Mouse (Mus musculus) spleen, adult 2 months (tissue): ENCODE measurements around the gene Vps50. TPM values are rescaled to one million over a fixed set of nuclear protein-coding genes. Genes with fewer than 3 reads are reported as not detected.
"Not testable (repeated sequence)": the region's sequence is repeated elsewhere in the genome, so short reads cannot be mapped to it uniquely, and the experiment has no call there.

Source experiments
- DNase-seq, 2 experiments: peaks; one replicate each; pipeline versions ENCODE4 v3.0.0 to v3.0.0-alpha.2; 2012 to 2021; ENCODE audit warnings: low spot score in 2 of 2, low read depth in 1 of 2
- H3K27ac ChIP-seq: fragments of 200-500 bp; 2 replicates; pipeline ENCODE4 v1.5.1; 2012; ENCODE audit warnings: low read length, inconsistent platforms; ENCODE audit not compliant: insufficient read depth
- H3K27me3 ChIP-seq: fragments of 200-500 bp; 2 replicates; pipeline ENCODE4 v1.6.1; 2012; ENCODE audit warnings: mild to moderate bottlenecking, moderate library complexity, low read length, inconsistent platforms; ENCODE audit not compliant: control insufficient read depth, insufficient read depth
- H3K36me3 ChIP-seq: fragments of 200-500 bp; 2 replicates; pipeline ENCODE4 v1.6.1; 2012; ENCODE audit warnings: mild to moderate bottlenecking, low read length, inconsistent platforms; ENCODE audit not compliant: control insufficient read depth, insufficient read depth
- H3K4me1 ChIP-seq: fragments of 200-500 bp; 2 replicates; pipeline ENCODE4 v1.6.1; 2011; ENCODE audit warnings: inconsistent platforms; ENCODE audit not compliant: control insufficient read depth, insufficient read depth, insufficient read length
- H3K4me3 ChIP-seq: fragments of 200-500 bp; 2 replicates; pipeline ENCODE4 v1.5.1; 2011; ENCODE audit warnings: mild to moderate bottlenecking, inconsistent platforms; ENCODE audit not compliant: insufficient read depth, insufficient read length; ENCODE audit errors: extremely low read depth
- CTCF ChIP-seq: fragments of 200-500 bp; IDR thresholded peaks from 2 replicates; pipeline ENCODE4 v1.5.1; 2011; ENCODE audit warnings: mild to moderate bottlenecking, inconsistent platforms; ENCODE audit not compliant: insufficient read depth, insufficient read length, insufficient replicate concordance; ENCODE audit errors: extremely low read depth
- POLR2A ChIP-seq: fragments of 200-500 bp; IDR thresholded peaks from 2 replicates; pipeline ENCODE4 v1.6.1; 2011; ENCODE audit warnings: low read depth, low read length, inconsistent platforms
- WGBS: fragments of 180-500 bp; shearing (Covaris S2); methylation state at CpG from one replicate; pipeline ENCODE4 v1.1.7; 2018; 5-methylcytosine and 5-hydroxymethylcytosine counted together
- polyA plus RNA-seq: library from polyadenylated mRNA; depleted of rRNA; stranded (reverse); fragments of >200 nt; gene quantifications from 2 replicates; pipeline ENCODE4 v1.2.3, GENCODE M21; 2012

The Vps50 gene
- polyA plus RNA-seq, 1 experiment, result 1.8 TPM

- WGBS, result 90% methylated on average over 4 of the region's 4 CpGs
- Histone ChIP-seq H3K4me3 (no peak overlapping the region), H3K27me3 (no peaks in the 10 kb centered on the region), H3K36me3 (peaks cover 1% of the 10 kb centered on the region; the same call in 1 of the 2 replicates), H3K4me1 (no peaks in the 10 kb centered on the region), H3K27ac (no peak overlapping the region)
- TF ChIP-seq CTCF (no peak), POLR2A (no peak)
- DNase-seq, result no peak
Measured at GRCm38 (mm10) chr6:3528198-3528597, 30.0 kb downstream of the Vps50 start.

DNA sequence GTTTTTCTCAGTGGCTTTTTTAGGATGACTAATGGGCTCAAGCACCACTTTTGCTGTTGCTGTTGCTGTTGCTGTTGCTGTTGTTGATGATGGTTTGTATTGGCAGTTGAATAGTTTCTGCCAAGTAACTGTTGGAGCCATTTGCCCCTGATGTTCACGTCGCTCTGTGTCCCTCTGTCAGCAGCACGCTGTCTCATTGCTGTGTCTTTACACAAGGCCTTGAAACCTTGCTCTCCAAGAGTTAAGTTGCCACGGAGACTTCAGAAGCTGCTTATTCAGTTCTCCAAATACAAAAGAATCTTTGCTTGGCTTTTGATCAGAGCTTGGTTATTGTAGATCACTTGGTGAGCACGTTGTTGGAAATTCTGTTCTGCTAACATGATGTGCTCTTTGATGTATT is 33.3 kb downstream of the Vps50 start:
- WGBS, result 97% methylated on average over 5 of the region's 5 CpGs

GRCm38 (mm10) chr6:3536048-3536447 is 37.9 kb downstream of the Vps50 start:
- DNase-seq, result no peak
- Histone ChIP-seq H3K4me1 (no peaks in the 10 kb centered on the region), H3K36me3 (peaks cover 2% of the 10 kb centered on the region; the same call in 1 of the 2 replicates), H3K27ac (no peak overlapping the region), H3K27me3 (no peaks in the 10 kb centered on the region), H3K4me3 (no peak overlapping the region)
- WGBS, result 23% methylated on average over 1 of the region's 1 CpGs
- TF ChIP-seq CTCF (no peak), POLR2A (no peak)

More for the DNA sequence above, 33.3 kb downstream of the Vps50 start:
- no peaks in the 10 kb centered on the region for H3K27me3 ChIP-seq
- no peak overlapping the region for H3K27ac ChIP-seq
- TF ChIP-seq CTCF (no peak), POLR2A (no peak)
- no peaks in the 10 kb centered on the region for H3K4me1 ChIP-seq
- H3K4me3 ChIP-seq, result no peak overlapping the region
- DNase-seq, result no peak
- H3K36me3 ChIP-seq, result peaks cover 1% of the 10 kb centered on the region; the same call in 1 of the 2 replicates

GRCm38 (mm10) chr6:3539470-3539869 is 41.3 kb downstream of the Vps50 start:
- no peak for DNase-seq
- Histone ChIP-seq H3K4me3 (no peak overlapping the region), H3K4me1 (no peaks in the 10 kb centered on the region), H3K27ac (no peak overlapping the region), H3K36me3 (peaks cover 1% of the 10 kb centered on the region; the same call in 1 of the 2 replicates), H3K27me3 (no peaks in the 10 kb centered on the region)
- 94% methylated on average over 2 of the region's 2 CpGs for WGBS
- TF ChIP-seq CTCF (no peak), POLR2A (no peak)

DNA sequence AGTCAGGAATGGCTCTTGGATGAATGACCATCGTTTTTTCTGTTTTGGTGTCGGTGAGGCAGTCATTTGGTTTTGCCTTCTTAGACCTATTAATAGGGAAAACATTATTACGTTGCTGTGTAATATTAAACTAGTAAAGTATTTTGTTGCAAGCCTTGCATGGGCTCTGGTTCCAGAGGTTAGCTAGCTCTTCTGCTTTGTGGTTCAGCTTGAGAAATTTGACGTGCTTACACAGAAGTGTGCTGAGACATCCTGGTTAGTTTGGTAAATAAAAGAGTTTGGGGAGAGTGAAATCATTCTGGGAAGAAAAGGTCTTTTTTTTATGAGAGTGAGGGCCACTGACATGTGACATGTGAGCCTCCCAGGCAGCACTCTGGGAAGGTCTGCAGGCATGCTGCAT is 45.7 kb downstream of the Vps50 start:
- TF ChIP-seq CTCF (no peak), POLR2A (no peak)
- 87% methylated on average over 4 of the region's 4 CpGs for WGBS
- no peak overlapping the region for H3K27ac ChIP-seq
- H3K36me3 ChIP-seq, result peaks cover 3% of the 10 kb centered on the region
- no peaks in the 10 kb centered on the region for H3K27me3 ChIP-seq
- H3K4me3 ChIP-seq, result no peak overlapping the region
- DNase-seq, result no peak
- no peaks in the 10 kb centered on the region for H3K4me1 ChIP-seq

GRCm38 (mm10) chr6:3544970-3545369 is 46.8 kb downstream of the Vps50 start:
- no peak overlapping the region for H3K4me3 ChIP-seq
- DNase-seq, result no peak
- no peak overlapping the region for H3K27ac ChIP-seq
- peaks cover 3% of the 10 kb centered on the region for H3K36me3 ChIP-seq
- 95% methylated on average over 1 of the region's 1 CpGs for WGBS
- no peaks in the 10 kb centered on the region for H3K4me1 ChIP-seq
- TF ChIP-seq CTCF, result no peak
- no peak for TF ChIP-seq POLR2A
- no peaks in the 10 kb centered on the region for H3K27me3 ChIP-seq

DNA sequence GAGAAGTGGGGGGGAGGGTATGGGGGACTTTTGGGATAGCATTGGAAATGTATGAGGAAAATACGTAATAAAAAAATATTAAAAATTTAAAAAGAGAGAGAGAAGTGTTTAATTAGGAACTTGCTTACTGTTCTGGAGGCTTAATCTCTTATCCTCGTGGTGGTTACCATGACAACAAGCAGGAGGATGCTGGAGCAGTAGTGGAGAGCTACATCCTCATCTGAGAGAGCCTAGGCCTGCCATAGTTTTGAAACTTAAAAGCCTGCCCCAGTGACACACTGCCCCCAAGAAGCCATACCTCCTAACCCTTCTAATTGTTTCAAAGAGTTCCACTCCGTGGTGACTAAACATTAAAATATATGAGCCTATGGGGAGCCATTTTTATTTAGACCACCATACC is 50.8 kb downstream of the Vps50 start:
- H3K4me3 ChIP-seq, result no peak overlapping the region
- H3K27me3 ChIP-seq, result no peaks in the 10 kb centered on the region
- WGBS, result 86% methylated on average over 3 of the region's 3 CpGs
- H3K27ac ChIP-seq, result no peak overlapping the region
- no peak for TF ChIP-seq CTCF
- TF ChIP-seq POLR2A, result no peak
- H3K4me1 ChIP-seq, result no peaks in the 10 kb centered on the region
- no peak for DNase-seq
- peaks cover 3% of the 10 kb centered on the region for H3K36me3 ChIP-seq

DNA sequence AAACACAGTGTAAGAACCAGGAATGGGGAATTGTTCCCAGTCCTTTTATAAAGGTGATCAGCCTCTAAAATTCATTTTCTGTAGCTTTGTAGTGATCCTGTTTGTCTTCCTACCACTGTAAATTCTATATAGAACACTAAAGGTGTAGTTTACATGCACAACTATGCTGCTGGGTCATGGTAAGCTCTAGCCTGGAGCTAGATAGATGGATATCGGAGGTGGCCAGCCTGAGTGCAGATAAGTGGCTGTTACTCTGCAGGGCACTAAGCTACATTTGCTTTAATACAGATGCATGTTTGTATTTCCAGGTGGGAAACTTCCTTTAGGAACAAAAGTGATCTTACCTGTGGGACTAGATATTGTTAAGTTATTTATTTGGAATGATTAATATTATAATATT is 51.8 kb downstream of the Vps50 start:
- Histone ChIP-seq H3K27me3 (no peaks in the 10 kb centered on the region), H3K4me1 (no peaks in the 10 kb centered on the region), H3K36me3 (peaks cover 3% of the 10 kb centered on the region), H3K4me3 (no peak overlapping the region), H3K27ac (no peak overlapping the region)
- TF ChIP-seq CTCF, result no peak
- no peak for TF ChIP-seq POLR2A
- DNase-seq, result no peak
- WGBS, result 88% methylated on average over 1 of the region's 1 CpGs

DNA sequence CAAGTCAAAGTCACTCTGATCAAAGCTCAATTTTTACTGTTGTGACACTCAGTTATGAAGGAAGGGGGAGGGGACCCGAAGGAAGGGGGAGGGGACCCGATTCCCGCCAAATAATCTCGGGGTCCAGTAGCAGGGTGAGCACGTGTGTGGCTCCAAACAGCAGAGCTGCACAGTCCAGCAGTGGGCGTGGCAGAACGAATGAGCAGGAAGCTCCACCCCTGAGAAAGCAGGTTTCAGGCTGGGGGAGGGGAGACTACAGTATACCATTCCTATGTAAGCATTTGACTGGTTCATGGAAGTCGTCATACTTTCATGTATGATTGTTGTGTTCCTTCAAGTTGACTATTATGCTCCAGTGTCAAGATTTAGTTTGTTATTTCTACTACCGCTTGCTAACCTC is 54.5 kb downstream of the Vps50 start:
- not testable (repeated sequence) for H3K27ac ChIP-seq, H3K4me1 ChIP-seq, H3K4me3 ChIP-seq, H3K36me3 ChIP-seq, DNase-seq, H3K27me3 ChIP-seq
- WGBS, result 85% methylated on average over 9 of the region's 9 CpGs
